In genomic region chr14:105312944-105313343, GRCm38 (mm10) we compare ENCODE assay signal across 20 mouse cellular contexts. TPM values are rescaled to one million over a fixed set of nuclear protein-coding genes. Genes with fewer than 3 reads are reported as not detected.
DNase-seq lines count a peak whose midpoint lies in the region; ATAC-seq and TF ChIP-seq lines count a peak whose summit lies in the region.
"Had no signal": no experiment of that assay in that cellular context is flagged by ENCODE, and none has a peak within 500 bp of the region (broad histone marks: within the 10 kb centered on the region; RNA-seq: fewer than 3 reads in every experiment).

No protein-coding gene starts in this region.

- H3K36me3 ChIP-seq in heart, embryonic 12.5 days = peaks cover 18% of the 10 kb centered on the region
- peaks cover 5% of the 10 kb centered on the region; the same call in 1 of the 2 replicates for H3K36me3 ChIP-seq in hindbrain, embryonic 16.5 days (ENCODE audit: control insufficient read depth, insufficient read depth, low read length)
- H3K36me3 ChIP-seq in hindbrain, embryonic 10.5 days = peaks cover 10% of the 10 kb centered on the region; the same call in 1 of the 2 replicates
- no peaks in the 10 kb centered on the region for H3K36me3 ChIP-seq in midbrain, postnatal 0 days (ENCODE audit: insufficient read depth, low read length)
- H3K36me3 ChIP-seq in midbrain, embryonic 14.5 days (ENCODE audit: control insufficient read depth, insufficient read depth, low read length) = peaks cover 18% of the 10 kb centered on the region
- no peaks in the 10 kb centered on the region for H3K36me3 ChIP-seq in intestine, embryonic 16.5 days (ENCODE audit: control insufficient read depth, insufficient read depth, low read length)
- H3K36me3 ChIP-seq: forebrain, embryonic 15.5 days had no signal

- H3K9me3 ChIP-seq in heart, embryonic 12.5 days (replicated peaks) = no peaks in the 10 kb centered on the region
- no peaks in the 10 kb centered on the region for H3K9me3 ChIP-seq in hindbrain, embryonic 16.5 days (ENCODE audit: control insufficient read depth, low read length)
- no peaks in the 10 kb centered on the region for H3K9me3 ChIP-seq in hindbrain, embryonic 10.5 days
- no peaks in the 10 kb centered on the region for H3K9me3 ChIP-seq in midbrain, postnatal 0 days (ENCODE audit: low read length)
- H3K9me3 ChIP-seq in midbrain, embryonic 14.5 days (ENCODE audit: control insufficient read depth, low read length) = no peaks in the 10 kb centered on the region
- no peaks in the 10 kb centered on the region for H3K9me3 ChIP-seq in intestine, embryonic 16.5 days (ENCODE audit: control insufficient read depth, low read length)
- H3K9me3 ChIP-seq: embryonic facial prominence, embryonic 12.5 days; forebrain, embryonic 15.5 days; heart, embryonic 10.5 days; heart, embryonic 15.5 days had no signal

- DNase-seq in heart, adult 11 months = peak; percentile 48
- DNase-seq in hindbrain, embryonic 10.5 days (ENCODE audit: low spot score) = no peak
- no peak for DNase-seq in midbrain, postnatal 0 days (ENCODE audit: low spot score)
- no peak for DNase-seq in midbrain, embryonic 14.5 days
- no peak for DNase-seq in MN1 (ENCODE audit: low spot score)
- DNase-seq: adrenal gland, adult 2 months; adrenal gland, postnatal 25 days; cerebellum, adult 18-20 months; cerebellum, postnatal 10 days; gastrocnemius, postnatal 36 days; heart, adult 18-20 months; heart, postnatal 36 days; kidney, adult 2 months had no signal

- ATAC-seq in heart, embryonic 12.5 days (ENCODE audit: insufficient number of reproducible peaks, low FRiP score) = no peak
- ATAC-seq in hindbrain, embryonic 16.5 days = 0 out of 2 replicates have a peak, but pooled peaks have one; percentile 35
- ATAC-seq in midbrain, postnatal 0 days (ENCODE audit: low FRiP score) = 0 out of 2 replicates have a peak, but pooled peaks have one; percentile 15
- no peak for ATAC-seq in midbrain, embryonic 14.5 days (ENCODE audit: low FRiP score, low TSS enrichment)
- ATAC-seq in intestine, embryonic 16.5 days = 0 out of 2 replicates have a peak, but pooled peaks have one; percentile 19
- ATAC-seq: forebrain, embryonic 15.5 days had no signal

- H3K9ac ChIP-seq in heart, embryonic 12.5 days = no peak overlapping the region
- no peak overlapping the region for H3K9ac ChIP-seq in hindbrain, embryonic 16.5 days (ENCODE audit: low read depth, low read length)
- no peak overlapping the region for H3K9ac ChIP-seq in midbrain, postnatal 0 days (replicated peaks; ENCODE audit: low read length, poor library complexity, severe bottlenecking)
- H3K9ac ChIP-seq in midbrain, embryonic 14.5 days (replicated peaks; ENCODE audit: low read length) = no peak overlapping the region
- no peak overlapping the region for H3K9ac ChIP-seq in intestine, embryonic 16.5 days (ENCODE audit: low read depth, low read length)
- H3K9ac ChIP-seq: embryonic facial prominence, embryonic 12.5 days; forebrain, embryonic 15.5 days; heart, embryonic 15.5 days had no signal

- no peak overlapping the region for H3K4me3 ChIP-seq in heart, embryonic 12.5 days
- no peak overlapping the region for H3K4me3 ChIP-seq in hindbrain, embryonic 16.5 days (ENCODE audit: low read length)
- H3K4me3 ChIP-seq in hindbrain, embryonic 10.5 days = no peak overlapping the region
- no peak overlapping the region for H3K4me3 ChIP-seq in midbrain, postnatal 0 days (ENCODE audit: low read depth, low read length)
- no peak overlapping the region for H3K4me3 ChIP-seq in midbrain, embryonic 14.5 days (replicated peaks; ENCODE audit: low read depth, low read length)
- no peak overlapping the region for H3K4me3 ChIP-seq in intestine, embryonic 16.5 days (ENCODE audit: low read length)
- H3K4me3 ChIP-seq: embryonic facial prominence, embryonic 12.5 days; forebrain, embryonic 15.5 days; heart, embryonic 10.5 days; heart, embryonic 15.5 days had no signal

- no peak overlapping the region for H3K4me2 ChIP-seq in heart, embryonic 12.5 days
- no peak overlapping the region for H3K4me2 ChIP-seq in hindbrain, embryonic 16.5 days (ENCODE audit: low read length)
- H3K4me2 ChIP-seq in midbrain, postnatal 0 days (ENCODE audit: low read depth, low read length, poor library complexity, severe bottlenecking) = no peak overlapping the region
- no peak overlapping the region for H3K4me2 ChIP-seq in midbrain, embryonic 14.5 days (ENCODE audit: low read length)
- H3K4me2 ChIP-seq in intestine, embryonic 16.5 days (ENCODE audit: low read depth, low read length) = no peak overlapping the region
- H3K4me2 ChIP-seq: embryonic facial prominence, embryonic 12.5 days; forebrain, embryonic 15.5 days; heart, embryonic 15.5 days had no signal

- H3K27ac ChIP-seq in heart, embryonic 12.5 days (ENCODE audit: poor library complexity, severe bottlenecking) = no peak overlapping the region
- no peak overlapping the region for H3K27ac ChIP-seq in hindbrain, embryonic 16.5 days (ENCODE audit: low read depth, low read length)
- H3K27ac ChIP-seq in hindbrain, embryonic 10.5 days = no peak overlapping the region
- H3K27ac ChIP-seq in midbrain, postnatal 0 days (ENCODE audit: low read depth, low read length) = no peak overlapping the region
- no peak overlapping the region for H3K27ac ChIP-seq in midbrain, embryonic 14.5 days (replicated peaks; ENCODE audit: low read depth, low read length)
- no peak overlapping the region for H3K27ac ChIP-seq in intestine, embryonic 16.5 days (ENCODE audit: low read length)
- H3K27ac ChIP-seq: embryonic facial prominence, embryonic 12.5 days; forebrain, embryonic 15.5 days; heart, embryonic 10.5 days; heart, embryonic 15.5 days had no signal

- no peak for TF ChIP-seq CTCF in midbrain, postnatal 0 days (IDR thresholded peaks at IDR 0.05)

- WGBS in heart, embryonic 12.5 days = 91% methylated on average over 2 of the region's 2 CpGs
- WGBS in hindbrain, embryonic 16.5 days = 90% methylated on average over 2 of the region's 2 CpGs
- WGBS in hindbrain, embryonic 10.5 days = 90% methylated on average over 2 of the region's 2 CpGs
- WGBS in midbrain, postnatal 0 days = 94% methylated on average over 2 of the region's 2 CpGs
- WGBS in midbrain, embryonic 14.5 days = 88% methylated on average over 2 of the region's 2 CpGs
- 88% methylated on average over 2 of the region's 2 CpGs for WGBS in intestine, embryonic 16.5 days

- H3K27me3 ChIP-seq in heart, embryonic 12.5 days (replicated peaks) = no peaks in the 10 kb centered on the region
- no peaks in the 10 kb centered on the region for H3K27me3 ChIP-seq in hindbrain, embryonic 16.5 days (replicated peaks; ENCODE audit: control insufficient read depth, insufficient read depth, low read length)
- no peaks in the 10 kb centered on the region for H3K27me3 ChIP-seq in hindbrain, embryonic 10.5 days (ENCODE audit: insufficient read depth, poor library complexity, severe bottlenecking)
- H3K27me3 ChIP-seq in midbrain, postnatal 0 days (ENCODE audit: insufficient read depth, low read length) = no peaks in the 10 kb centered on the region
- no peaks in the 10 kb centered on the region for H3K27me3 ChIP-seq in midbrain, embryonic 14.5 days (ENCODE audit: control insufficient read depth, insufficient read depth, low read length)
- no peaks in the 10 kb centered on the region for H3K27me3 ChIP-seq in intestine, embryonic 16.5 days (replicated peaks; ENCODE audit: control insufficient read depth, insufficient read depth, low read length)
- H3K27me3 ChIP-seq: embryonic facial prominence, embryonic 12.5 days; forebrain, embryonic 15.5 days; heart, embryonic 15.5 days had no signal

- no peaks in the 10 kb centered on the region for H3K4me1 ChIP-seq in heart, embryonic 12.5 days (replicated peaks)
- H3K4me1 ChIP-seq in hindbrain, embryonic 16.5 days (ENCODE audit: control insufficient read depth, insufficient read depth, low read depth, low read length) = no peaks in the 10 kb centered on the region
- peaks cover 7% of the 10 kb centered on the region; the same call in 1 of the 2 replicates for H3K4me1 ChIP-seq in hindbrain, embryonic 10.5 days (replicated peaks)
- no peaks in the 10 kb centered on the region for H3K4me1 ChIP-seq in midbrain, postnatal 0 days (ENCODE audit: insufficient read depth, low read length)
- H3K4me1 ChIP-seq in midbrain, embryonic 14.5 days (ENCODE audit: control insufficient read depth, insufficient read depth, low read length) = no peaks in the 10 kb centered on the region
- no peaks in the 10 kb centered on the region for H3K4me1 ChIP-seq in intestine, embryonic 16.5 days (ENCODE audit: control insufficient read depth, insufficient read depth, low read length)
- H3K4me1 ChIP-seq: embryonic facial prominence, embryonic 12.5 days; forebrain, embryonic 15.5 days had no signal

RNA-seq across cellular contexts. Expression of gene Ndfip2, which starts 54.6 kb away (rescaled TPM):
- 57.4 and 61.1 TPM in 2 replicates for polyA plus RNA-seq in heart, embryonic 12.5 days (2016; fragmentation: Nextera tagmentation; extraction: Ambion mirVana)
- 105 and 113 TPM in 2 replicates for polyA plus RNA-seq in hindbrain, embryonic 16.5 days (2015; fragmentation: Nextera tagmentation; extraction: Ambion mirVana)
- polyA plus RNA-seq in hindbrain, embryonic 10.5 days (2016; fragmentation: Nextera tagmentation; extraction: Ambion mirVana) = 48.4 and 58.9 TPM in 2 replicates
- total RNA-seq in midbrain, postnatal 0 days (2014; rRNA removed) = 158 TPM in 2 replicates
- 113 and 121 TPM in 2 replicates for polyA plus RNA-seq in midbrain, postnatal 0 days (2015; fragmentation: Nextera tagmentation; extraction: Ambion mirVana)
- polyA plus RNA-seq in midbrain, embryonic 14.5 days (2014; fragmentation: Nextera tagmentation; extraction: Ambion mirVana) = 127 and 128 TPM in 2 replicates
- 97.9 and 110 TPM in 2 replicates for polyA plus RNA-seq in intestine, embryonic 16.5 days (2015; fragmentation: Nextera tagmentation; extraction: Ambion mirVana)

Comparison
In these comparisons a context has a peak if more than half of its experiments do, and no peak if none do; other contexts are left out.
1. ATAC-seq: peak in hindbrain, embryonic 16.5 days (single experiment), midbrain, postnatal 0 days (single experiment) and intestine, embryonic 16.5 days (single experiment); none in heart, embryonic 12.5 days (single experiment) and midbrain, embryonic 14.5 days (single experiment).